Mouse (Mus musculus) forebrain, embryonic 14.5 days (tissue): Measurements from ENCODE around the gene Nomo1. TPM values are rescaled to one million over a fixed set of nuclear protein-coding genes. Genes with fewer than 3 reads are reported as not detected.

ENCODE experiments used
- ATAC-seq: fragments of 200-750 bp; cut with Nextera tagmentation; 2 replicates; pipeline ENCODE4 v1.8.0; 2017; ENCODE audit warnings: mild to moderate bottlenecking, moderate library complexity
- DNase-seq: peaks from one replicate; pipeline ENCODE4 v3.0.0-alpha.2; 2015; ENCODE audit warnings: low spot score
- H3K27ac ChIP-seq: fragments of 300-500 bp; sonication (generic); 2 replicates; pipeline ENCODE4 v1.5.1; 2014; ENCODE audit warnings: low read depth, mild to moderate bottlenecking, control low read depth, low read length, moderate library complexity
- H3K27me3 ChIP-seq: fragments of 300-500 bp; sonication (generic); replicated peaks from 2 replicates; pipeline ENCODE4 v1.6.1; 2014; ENCODE audit warnings: low read length, control low read depth, mixed read lengths; ENCODE audit not compliant: control insufficient read depth, insufficient read depth
- H3K36me3 ChIP-seq: fragments of 300-500 bp; sonication (generic); 2 replicates; pipeline ENCODE4 v1.6.1; 2014; ENCODE audit warnings: low read length, control low read depth; ENCODE audit not compliant: control insufficient read depth, insufficient read depth
- H3K4me1 ChIP-seq: fragments of 300-500 bp; sonication (generic); 2 replicates; pipeline ENCODE4 v1.6.1; 2014; ENCODE audit warnings: antibody characterized with exemption, low read length, control low read depth; ENCODE audit not compliant: control insufficient read depth, insufficient read depth
- H3K4me2 ChIP-seq: fragments of 300-500 bp; sonication (generic); 2 replicates; pipeline ENCODE4 v1.6.1; 2014; ENCODE audit warnings: mild to moderate bottlenecking, control low read depth, low read length
- H3K4me3 ChIP-seq: fragments of 300-500 bp; sonication (generic); 2 replicates; pipeline ENCODE4 v1.5.1; 2014; ENCODE audit warnings: low read depth, low read length, control low read depth
- H3K9ac ChIP-seq: fragments of 300-500 bp; sonication (generic); 2 replicates; pipeline ENCODE4 v1.6.1; 2014; ENCODE audit warnings: mild to moderate bottlenecking, low read length, control low read depth, moderate library complexity
- H3K9me3 ChIP-seq: fragments of 300-500 bp; sonication (generic); replicated peaks from 2 replicates; pipeline ENCODE4 v1.6.1; 2016; ENCODE audit warnings: low read length, control low read depth, mixed read lengths; ENCODE audit not compliant: control insufficient read depth
- WGBS: fragments of 180-500 bp; shearing (Covaris S2); extraction: QIAGEN DNeasy Blood & Tissue Kit; methylation state at CpG from one replicate; pipeline ENCODE4 v1.1.7; 2014; 5-methylcytosine and 5-hydroxymethylcytosine counted together
- polyA plus RNA-seq: library from polyadenylated mRNA; unstranded; fragments of >200 nt; fragmentation: Nextera tagmentation; extraction: Ambion mirVana; gene quantifications from 2 replicates; pipeline ENCODE4 v1.2.1, GENCODE M21; 2014

Nomo1 gene
- polyA plus RNA-seq, 1 experiment from 2014 or later = 19.6 TPM

DNA sequence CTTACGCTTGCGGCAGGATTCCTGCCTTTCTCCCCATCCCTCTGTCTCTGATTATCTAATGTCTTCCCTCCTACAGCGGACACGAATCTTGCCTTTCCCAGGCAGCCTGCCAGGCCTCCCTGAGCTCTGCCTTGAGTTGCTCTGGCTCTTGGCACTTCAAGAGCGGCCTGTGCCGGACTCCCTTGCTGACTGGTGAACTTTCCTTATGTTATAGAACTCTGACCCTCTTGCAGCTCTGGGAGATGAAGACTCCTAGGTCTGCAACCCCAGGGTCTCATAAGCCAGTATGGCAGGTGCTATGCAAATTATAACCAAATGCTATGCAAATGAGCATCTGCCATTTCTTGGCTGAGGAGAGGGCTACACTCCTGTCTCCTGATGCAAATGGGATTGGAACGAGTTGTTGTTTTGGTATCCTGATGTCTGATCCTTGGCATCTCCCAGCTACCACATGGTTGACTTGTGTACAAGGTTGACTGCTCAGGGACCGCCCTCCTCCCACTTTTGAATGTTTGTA, 69.6 kb downstream of the Nomo1 start:
- DNase-seq = peak; percentile 92
- WGBS = 46% methylated on average over 8 of the region's 8 CpGs
- H3K27me3 ChIP-seq = no peaks in the 10 kb centered on the region
- H3K36me3 ChIP-seq = no peaks in the 10 kb centered on the region
- H3K27ac ChIP-seq = peak overlapping the region; percentile 90
- H3K9me3 ChIP-seq = no peaks in the 10 kb centered on the region
- peaks cover 21% of the 10 kb centered on the region; the same call in 1 of the 2 replicates for H3K4me1 ChIP-seq
- H3K9ac ChIP-seq = no peak overlapping the region
- H3K4me3 ChIP-seq = no peak overlapping the region
- H3K4me2 ChIP-seq = no peak overlapping the region
- ATAC-seq = peak; percentile 59

DNA sequence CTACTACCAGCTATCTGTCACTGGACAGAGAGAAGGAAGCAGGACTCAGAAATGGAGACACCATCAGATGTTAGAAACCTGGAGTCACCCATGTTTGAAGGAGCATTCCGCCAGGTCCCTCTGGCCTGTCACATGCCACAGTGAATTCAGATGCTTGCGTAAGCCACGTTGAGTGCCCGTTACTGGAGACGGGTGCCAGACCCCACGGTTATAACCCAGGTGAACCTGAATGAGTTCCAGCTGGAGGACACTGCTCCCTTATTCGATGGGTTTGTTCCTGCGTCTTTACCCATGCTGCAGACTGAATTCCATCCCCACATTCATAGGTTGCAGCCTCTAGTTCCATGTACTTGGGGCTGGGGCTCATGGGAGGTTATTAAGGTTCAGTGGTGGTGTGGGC, 70.3 kb downstream of the Nomo1 start:
- WGBS = 80% methylated on average over 8 of the region's 8 CpGs

DNA sequence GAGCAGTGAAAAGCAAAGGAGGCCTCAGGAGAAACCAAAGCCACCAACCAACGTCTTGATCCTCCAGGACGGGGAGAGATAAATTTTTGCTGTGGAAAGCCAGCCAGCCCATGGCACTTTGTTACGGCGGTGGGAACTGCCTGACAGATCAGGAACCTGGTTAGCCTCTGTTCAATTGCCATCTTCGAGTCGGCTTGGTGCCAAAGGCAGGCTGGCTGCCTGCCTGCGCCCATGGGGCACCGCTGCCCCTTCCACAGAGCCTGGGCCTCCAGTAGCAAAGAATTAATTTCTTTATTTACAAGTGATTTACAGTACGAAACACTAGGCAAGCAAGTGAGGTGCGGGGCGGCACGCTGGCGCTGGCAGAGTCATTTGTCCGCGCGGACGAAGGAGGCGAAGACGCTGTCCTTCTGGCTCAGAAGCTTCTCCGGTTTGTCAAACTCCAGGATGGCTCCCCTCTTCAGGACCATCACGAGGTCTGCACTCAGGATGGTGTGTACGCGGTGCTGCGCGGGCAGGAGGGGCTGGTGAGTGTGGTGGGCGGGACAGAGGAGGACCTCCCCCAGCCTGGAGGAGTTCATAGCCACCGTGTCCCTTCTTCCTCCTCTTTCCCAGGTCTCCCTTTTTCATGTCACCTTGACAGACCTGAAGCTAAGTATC, 70.9 kb downstream of the Nomo1 start:
- no peaks in the 10 kb centered on the region for H3K36me3 ChIP-seq
- no peak overlapping the region; the same call in 1 of the 2 replicates for H3K4me2 ChIP-seq
- ATAC-seq (no peak), DNase-seq (peak; percentile 67)
- H3K9ac ChIP-seq = no peak overlapping the region
- WGBS = 61% methylated on average over 27 of the region's 27 CpGs
- H3K4me3 ChIP-seq = no peak overlapping the region
- H3K4me1 ChIP-seq = peaks cover 21% of the 10 kb centered on the region; the same call in 1 of the 2 replicates
- H3K27me3 ChIP-seq = no peaks in the 10 kb centered on the region
- peak overlapping the region; percentile 90 for H3K27ac ChIP-seq
- no peaks in the 10 kb centered on the region for H3K9me3 ChIP-seq

More for the DNA sequence above, 70.3 kb downstream of the Nomo1 start:
- no peak for DNase-seq
- Histone ChIP-seq H3K36me3 (no peaks in the 10 kb centered on the region), H3K27me3 (no peaks in the 10 kb centered on the region), H3K4me1 (peaks cover 21% of the 10 kb centered on the region; the same call in 1 of the 2 replicates), H3K4me3 (no peak overlapping the region), H3K9me3 (no peaks in the 10 kb centered on the region), H3K9ac (no peak overlapping the region), H3K27ac (peak overlapping the region; percentile 90), H3K4me2 (no peak overlapping the region)
- ATAC-seq = no peak

DNA sequence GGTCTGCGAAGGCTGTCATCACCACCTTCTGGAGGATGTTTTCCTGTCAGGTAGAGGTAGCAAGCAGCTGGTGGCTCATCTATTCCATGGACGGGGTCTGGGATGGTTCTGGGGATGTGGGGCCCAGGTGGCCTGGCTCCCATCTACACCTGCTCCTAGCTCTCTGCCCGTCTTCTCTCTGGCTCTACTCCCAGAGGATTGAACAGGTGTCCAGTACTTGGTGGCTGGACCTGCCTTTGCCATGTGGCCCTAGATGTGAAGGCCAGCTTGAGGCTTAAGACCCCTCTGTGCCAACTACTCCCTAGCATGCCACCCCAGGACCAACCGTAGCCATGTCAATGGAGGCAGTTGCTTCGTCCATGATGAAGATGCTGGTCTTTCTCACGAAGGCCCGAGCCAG, 72.0 kb downstream of the Nomo1 start:
- Histone ChIP-seq H3K4me2 (no peak overlapping the region), H3K4me1 (peaks cover 19% of the 10 kb centered on the region; the same call in 1 of the 2 replicates), H3K27me3 (no peaks in the 10 kb centered on the region), H3K9ac (no peak overlapping the region), H3K27ac (no peak overlapping the region), H3K9me3 (no peaks in the 10 kb centered on the region), H3K36me3 (no peaks in the 10 kb centered on the region), H3K4me3 (no peak overlapping the region)
- ATAC-seq = no peak
- DNase-seq = no peak
- 93% methylated on average over 7 of the region's 7 CpGs for WGBS

DNA sequence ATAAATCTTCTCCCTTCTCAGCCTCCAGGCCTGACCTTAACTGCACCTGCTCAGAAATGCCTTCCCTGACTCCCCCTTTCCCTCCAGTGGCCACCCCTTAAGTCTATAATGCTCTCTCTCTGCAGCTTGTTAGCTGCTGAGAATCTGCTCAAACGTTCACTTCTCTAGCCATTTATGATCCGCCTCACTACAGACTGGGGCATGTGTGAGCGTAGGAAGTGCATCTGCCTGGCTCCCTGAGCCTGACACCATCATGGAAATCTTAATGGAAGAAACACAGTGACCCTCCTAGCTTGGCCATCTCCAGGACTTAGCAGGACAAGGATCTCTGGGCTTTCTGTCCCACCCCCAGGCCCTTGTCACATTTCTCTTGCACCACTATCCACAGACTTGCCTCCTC, 76.6 kb downstream of the Nomo1 start:
- H3K27me3 ChIP-seq = no peaks in the 10 kb centered on the region
- H3K4me3 ChIP-seq = no peak overlapping the region
- H3K4me2 ChIP-seq = no peak overlapping the region
- H3K27ac ChIP-seq = no peak overlapping the region
- DNase-seq = no peak
- no peak overlapping the region for H3K9ac ChIP-seq
- H3K36me3 ChIP-seq = no peaks in the 10 kb centered on the region
- H3K4me1 ChIP-seq = peaks cover 6% of the 10 kb centered on the region; the same call in 1 of the 2 replicates
- no peak for ATAC-seq
- WGBS = 83% methylated on average over 3 of the region's 3 CpGs
- no peaks in the 10 kb centered on the region for H3K9me3 ChIP-seq

DNA sequence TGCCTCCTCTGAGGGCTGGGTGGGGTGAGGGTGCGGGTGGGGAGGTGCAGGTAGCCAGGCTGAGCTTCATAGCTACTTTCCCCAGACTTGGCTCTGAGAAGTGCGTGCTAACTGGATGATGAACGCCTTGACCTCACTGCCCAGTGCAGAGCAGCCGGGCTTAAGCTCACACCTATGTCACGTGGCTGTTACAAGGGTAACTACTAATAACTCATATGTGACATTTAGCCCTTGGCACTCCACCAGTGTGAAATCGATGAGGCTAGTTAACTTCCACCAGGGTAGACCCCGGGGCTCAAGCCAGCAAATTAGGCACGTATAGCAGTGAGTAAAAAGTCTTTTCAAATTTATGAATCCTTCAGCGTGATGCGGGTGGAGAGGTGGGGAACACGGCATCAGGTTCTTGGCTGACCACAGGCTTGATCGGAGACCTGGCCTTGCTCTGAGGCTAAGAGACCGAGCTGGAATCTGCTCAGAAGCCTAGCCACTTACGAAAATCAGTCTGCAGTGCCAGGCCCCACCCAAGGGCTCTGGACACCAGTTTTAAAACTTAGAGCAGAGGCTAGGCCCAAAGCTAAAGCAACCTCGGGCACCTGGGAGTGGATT, 77.8 kb downstream of the Nomo1 start:
- 86% methylated on average over 15 of the region's 15 CpGs for WGBS
- no peak overlapping the region for H3K27ac ChIP-seq
- H3K4me3 ChIP-seq = no peak overlapping the region

DNA sequence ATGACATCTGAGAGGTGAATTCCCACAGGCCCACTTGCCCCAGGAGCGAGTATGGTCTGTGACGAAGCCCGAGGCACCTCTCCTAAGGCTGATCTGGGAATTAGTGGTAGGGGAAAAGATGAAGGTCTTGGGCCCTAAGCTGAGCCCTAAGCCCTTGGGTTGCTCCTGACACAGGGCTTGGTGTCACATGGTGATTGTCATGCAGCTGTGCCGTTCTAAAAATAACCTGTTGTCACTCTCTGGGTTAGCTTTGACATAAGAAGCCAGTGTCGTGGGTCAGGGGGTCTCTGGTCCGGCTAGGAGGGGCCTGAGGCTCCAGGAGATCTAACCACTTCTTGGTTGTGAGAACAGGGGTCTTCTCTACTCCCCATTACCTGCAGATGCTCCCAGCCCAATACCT, 78.4 kb downstream of the Nomo1 start:
- no peak for DNase-seq
- H3K4me3 ChIP-seq = no peak overlapping the region
- H3K27ac ChIP-seq = no peak overlapping the region
- H3K4me1 ChIP-seq = peaks cover 6% of the 10 kb centered on the region; the same call in 1 of the 2 replicates
- H3K4me2 ChIP-seq = no peak overlapping the region
- no peaks in the 10 kb centered on the region for H3K36me3 ChIP-seq
- ATAC-seq = no peak
- 82% methylated on average over 6 of the region's 6 CpGs for WGBS
- no peak overlapping the region for H3K9ac ChIP-seq
- H3K9me3 ChIP-seq = no peaks in the 10 kb centered on the region
- no peaks in the 10 kb centered on the region for H3K27me3 ChIP-seq

More for the DNA sequence above, 77.8 kb downstream of the Nomo1 start:
- H3K9me3 ChIP-seq = no peaks in the 10 kb centered on the region
- no peak overlapping the region for H3K9ac ChIP-seq
- no peak overlapping the region for H3K4me2 ChIP-seq
- ATAC-seq (no peak), DNase-seq (no peak)
- peaks cover 6% of the 10 kb centered on the region; the same call in 1 of the 2 replicates for H3K4me1 ChIP-seq
- no peaks in the 10 kb centered on the region for H3K27me3 ChIP-seq
- H3K36me3 ChIP-seq = no peaks in the 10 kb centered on the region

DNA sequence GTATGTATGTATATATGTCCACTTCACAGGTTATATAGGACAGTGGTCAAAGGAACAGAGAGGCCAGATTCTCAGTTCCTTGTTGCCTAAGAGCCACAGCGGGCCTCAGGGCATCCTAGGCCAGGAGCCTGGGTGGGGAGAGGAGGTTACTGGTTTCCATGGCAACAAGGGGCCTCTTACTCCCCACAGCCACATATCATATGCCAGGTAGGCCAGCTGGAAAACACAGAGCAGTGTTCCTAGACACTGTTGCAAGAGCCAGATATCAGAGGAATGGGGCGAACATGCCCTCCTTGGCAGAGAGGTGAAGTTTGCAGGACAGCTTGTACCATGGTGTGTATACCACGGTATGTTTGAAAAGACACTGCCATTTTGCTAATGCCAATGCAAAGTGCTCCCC, 79.9 kb downstream of the Nomo1 start:
- H3K27me3 ChIP-seq = no peaks in the 10 kb centered on the region
- H3K4me1 ChIP-seq = peaks cover 6% of the 10 kb centered on the region; the same call in 1 of the 2 replicates
- H3K27ac ChIP-seq = no peak overlapping the region
- H3K9me3 ChIP-seq = no peaks in the 10 kb centered on the region
- no peak overlapping the region for H3K4me3 ChIP-seq
- no peak overlapping the region for H3K4me2 ChIP-seq
- 48% methylated on average over 3 of the region's 3 CpGs for WGBS
- DNase-seq = no peak
- no peaks in the 10 kb centered on the region for H3K36me3 ChIP-seq
- ATAC-seq = no peak
- H3K9ac ChIP-seq = no peak overlapping the region

DNA sequence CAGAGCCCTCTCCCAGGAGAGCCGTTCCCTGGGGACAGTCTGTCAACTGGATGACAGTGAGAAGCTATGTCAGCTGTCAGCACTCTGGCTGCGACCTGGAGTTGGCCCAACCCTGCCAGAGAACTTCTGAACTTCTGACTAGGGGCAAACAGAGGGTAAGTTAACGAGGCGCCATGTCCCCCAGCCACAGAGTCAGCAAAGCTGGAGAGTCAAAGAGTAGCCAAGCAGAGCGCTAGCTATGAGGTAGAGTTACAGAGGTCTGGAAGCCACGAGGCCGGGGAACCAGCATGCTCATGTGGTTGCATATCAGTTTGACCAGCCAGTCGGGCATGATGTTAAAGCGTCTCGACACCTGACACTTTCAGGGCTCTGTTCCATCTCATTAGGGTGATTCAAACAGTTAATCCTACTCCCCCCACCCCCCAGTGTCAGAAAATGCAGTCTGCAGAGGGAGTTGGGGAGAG, 82.7 kb downstream of the Nomo1 start:
- Histone ChIP-seq H3K9me3 (no peaks in the 10 kb centered on the region), H3K27ac (no peak overlapping the region), H3K4me1 (peaks cover 6% of the 10 kb centered on the region; the same call in 1 of the 2 replicates), H3K27me3 (no peaks in the 10 kb centered on the region), H3K4me3 (no peak overlapping the region), H3K4me2 (no peak overlapping the region), H3K36me3 (no peaks in the 10 kb centered on the region), H3K9ac (no peak overlapping the region)
- WGBS = 60% methylated on average over 10 of the region's 10 CpGs
- no peak for DNase-seq
- ATAC-seq = no peak
